In genomic region chr8:70625104-70625503, GRCm38 (mm10) we compare ENCODE assay signal across 8 mouse cellular contexts. TPM values are rescaled to one million over a fixed set of nuclear protein-coding genes. Genes with fewer than 3 reads are reported as not detected.
A peak's percentile ranks its signal among the peaks of the same experiment; 100 is the strongest.
DNase-seq lines count a peak whose midpoint lies in the region; ATAC-seq and TF ChIP-seq lines count a peak whose summit lies in the region.

No protein-coding gene starts in this region.

- H3K36me3 ChIP-seq in hindbrain, postnatal 0 days (ENCODE audit: insufficient read depth, low read length): no peaks in the 10 kb centered on the region
- H3K36me3 ChIP-seq in hindbrain, embryonic 12.5 days: no peaks in the 10 kb centered on the region
- no peaks in the 10 kb centered on the region for H3K36me3 ChIP-seq in kidney, adult 2 months (ENCODE audit: control insufficient read depth, insufficient read depth, low read length)

- no peak for ATAC-seq in hindbrain, postnatal 0 days
- ATAC-seq in hindbrain, embryonic 12.5 days (ENCODE audit: low FRiP score): no peak

- no peaks in the 10 kb centered on the region for H3K27me3 ChIP-seq in hindbrain, postnatal 0 days (ENCODE audit: insufficient read depth, low read length)
- peaks cover 24% of the 10 kb centered on the region for H3K27me3 ChIP-seq in hindbrain, embryonic 12.5 days
- no peaks in the 10 kb centered on the region for H3K27me3 ChIP-seq in kidney, adult 2 months (replicated peaks; ENCODE audit: control insufficient read depth, insufficient read depth, low read length)

- H3K4me3 ChIP-seq in hindbrain, postnatal 0 days (ENCODE audit: low read length): no peak overlapping the region
- no peak overlapping the region for H3K4me3 ChIP-seq in hindbrain, embryonic 12.5 days
- no peak overlapping the region for H3K4me3 ChIP-seq in bone marrow, adult 2 months (replicated peaks; ENCODE audit: control insufficient read depth, low read depth, low read length)
- H3K4me3 ChIP-seq in kidney, adult 2 months (ENCODE audit: insufficient read depth, low read depth, low read length): no peak overlapping the region

- H3K4me2 ChIP-seq in hindbrain, postnatal 0 days (ENCODE audit: low read depth, low read length): no peak overlapping the region
- H3K4me2 ChIP-seq in hindbrain, embryonic 12.5 days (replicated peaks): no peak overlapping the region

- peak; percentile 66 for TF ChIP-seq CTCF in hindbrain, postnatal 0 days (IDR thresholded peaks at IDR 0.05; ENCODE audit: low read depth)
- peak; percentile 74 for TF ChIP-seq CTCF in bone marrow, adult 2 months (IDR thresholded peaks at IDR 0.05; ENCODE audit: control insufficient read depth, insufficient read depth, low read length)
- TF ChIP-seq CTCF in kidney, adult 2 months (conservative IDR thresholded peaks at IDR 0.05; ENCODE audit: insufficient read depth, insufficient read length, low read depth, low read length): peak; percentile 78

- peak; percentile 60 for DNase-seq in hindbrain, postnatal 0 days (ENCODE audit: low spot score)
- DNase-seq in CD8-positive naive resting alpha-beta T cell, adult 2 months (ENCODE audit: low read depth in 2 of 2, low spot score in 2 of 2): peak; percentile 39 to 61
- DNase-seq in kidney, adult 2 months: peak; percentile 83
- DNase-seq in lung, postnatal 4 days: peak; percentile 60 to 74
- no peak for DNase-seq in left cerebral cortex, adult 9 months (ENCODE audit: low spot score in 2 of 2)
- DNase-seq in left cerebral cortex, postnatal 25 days (ENCODE audit: low spot score in 2 of 2): no peak

- intact Hi-C loops in left cerebral cortex, postnatal 25 days (cut with DNase I): no loop called here

- 0 out of 2 replicates have a peak, but pooled peaks cover 2% of the 10 kb centered on the region for H3K4me1 ChIP-seq in hindbrain, postnatal 0 days (ENCODE audit: insufficient read depth, low read length)
- peaks cover 10% of the 10 kb centered on the region for H3K4me1 ChIP-seq in hindbrain, embryonic 12.5 days
- peaks cover under 1% of the 10 kb centered on the region; the same call in 1 of the 2 replicates for H3K4me1 ChIP-seq in bone marrow, adult 2 months (ENCODE audit: control insufficient read depth, insufficient read depth, low read length)
- peaks cover 5% of the 10 kb centered on the region; the same call in 1 of the 2 replicates for H3K4me1 ChIP-seq in kidney, adult 2 months (ENCODE audit: control insufficient read depth, insufficient read depth, low read length)

- no peaks in the 10 kb centered on the region for H3K9me3 ChIP-seq in hindbrain, postnatal 0 days (ENCODE audit: low read length)
- H3K9me3 ChIP-seq in hindbrain, embryonic 12.5 days (replicated peaks): no peaks in the 10 kb centered on the region

- H3K9ac ChIP-seq in hindbrain, postnatal 0 days (replicated peaks; ENCODE audit: low read length): no peak overlapping the region
- H3K9ac ChIP-seq in hindbrain, embryonic 12.5 days: no peak overlapping the region

- WGBS in hindbrain, postnatal 0 days: 16% methylated on average over 5 of the region's 5 CpGs
- 19% methylated on average over 5 of the region's 5 CpGs for WGBS in hindbrain, embryonic 12.5 days
- WGBS in bone marrow, adult 2 months: 26% methylated on average over 5 of the region's 5 CpGs
- WGBS in kidney, adult 2 months: 4% methylated on average over 5 of the region's 5 CpGs

- no peak for TF ChIP-seq POLR2A in bone marrow, adult 2 months (IDR thresholded peaks at IDR 0.05; ENCODE audit: borderline replicate concordance, control insufficient read depth, low read depth, low read length)
- TF ChIP-seq POLR2A in kidney, adult 2 months (IDR thresholded peaks at IDR 0.05; ENCODE audit: low read depth, low read length): no peak

- no peak overlapping the region for H3K27ac ChIP-seq in hindbrain, postnatal 0 days
- no peak overlapping the region for H3K27ac ChIP-seq in hindbrain, embryonic 12.5 days
- H3K27ac ChIP-seq in bone marrow, adult 2 months (ENCODE audit: control insufficient read depth, insufficient read depth, low read depth, low read length, poor library complexity): no peak overlapping the region
- no peak overlapping the region for H3K27ac ChIP-seq in kidney, adult 2 months (ENCODE audit: insufficient read depth, low read depth, low read length)

RNA-seq across cellular contexts. Expression of gene Gdf15, which starts 7.2 kb away (rescaled TPM):
- total RNA-seq in hindbrain, postnatal 0 days (2014; rRNA removed): 1.7 TPM in 1 of 2 replicates, not detected in the other
- 0.25 and 0.41 TPM in 2 replicates for polyA plus RNA-seq in hindbrain, postnatal 0 days (2015; fragmentation: Nextera tagmentation; extraction: Ambion mirVana)
- 0.15 and 0.17 TPM in 2 replicates for polyA plus RNA-seq in hindbrain, embryonic 12.5 days (2016; fragmentation: Nextera tagmentation; extraction: Ambion mirVana)
- 3.1 TPM in 1 of 2 replicates, not detected in the other for polyA plus RNA-seq in bone marrow, adult 2 months (2011; ENCODE audit: insufficient read depth, insufficient read length, low replicate concordance, missing spikeins)
- polyA plus RNA-seq in kidney, adult 2 months (2012; rRNA removed): 11.2 and 17.8 TPM in 2 replicates
- not detected for total RNA-seq in left cerebral cortex, postnatal 25 days (2021)

RNA-seq across cellular contexts. Expression of gene Lrrc25, which starts 9.1 kb away (rescaled TPM):
- total RNA-seq in hindbrain, postnatal 0 days (2014; rRNA removed): 0.65 and 3.3 TPM in 2 replicates
- 1.3 and 1.5 TPM in 2 replicates for polyA plus RNA-seq in hindbrain, postnatal 0 days (2015; fragmentation: Nextera tagmentation; extraction: Ambion mirVana)
- 0.79 and 1.1 TPM in 2 replicates for polyA plus RNA-seq in hindbrain, embryonic 12.5 days (2016; fragmentation: Nextera tagmentation; extraction: Ambion mirVana)
- 3.4 and 18.8 TPM in 2 replicates for polyA plus RNA-seq in bone marrow, adult 2 months (2011; ENCODE audit: insufficient read depth, insufficient read length, low replicate concordance, missing spikeins)
- polyA plus RNA-seq in kidney, adult 2 months (2012; rRNA removed): 3.2 and 3.5 TPM in 2 replicates
- total RNA-seq in left cerebral cortex, postnatal 25 days (2021): 1 to 10 TPM in 1 of 2 experiments, under 1 TPM in 1; 0.37 to 1.2 TPM

RNA-seq across cellular contexts. Expression of gene Ssbp4, which starts 16.4 kb away (rescaled TPM):
- 248 and 349 TPM in 2 replicates for total RNA-seq in hindbrain, postnatal 0 days (2014; rRNA removed)
- polyA plus RNA-seq in hindbrain, postnatal 0 days (2015; fragmentation: Nextera tagmentation; extraction: Ambion mirVana): 188 and 189 TPM in 2 replicates
- polyA plus RNA-seq in hindbrain, embryonic 12.5 days (2016; fragmentation: Nextera tagmentation; extraction: Ambion mirVana): 141 and 143 TPM in 2 replicates
- polyA plus RNA-seq in bone marrow, adult 2 months (2011; ENCODE audit: insufficient read depth, insufficient read length, low replicate concordance, missing spikeins): 45.2 and 107 TPM in 2 replicates
- 84.9 and 123 TPM in 2 replicates for polyA plus RNA-seq in kidney, adult 2 months (2012; rRNA removed)
- total RNA-seq in left cerebral cortex, postnatal 25 days (2021): 100 to 1,000 TPM; 242 to 257 TPM

RNA-seq across cellular contexts. Expression of gene Isyna1, which starts 30.9 kb away (rescaled TPM):
- total RNA-seq in hindbrain, postnatal 0 days (2014; rRNA removed): 152 and 207 TPM in 2 replicates
- polyA plus RNA-seq in hindbrain, postnatal 0 days (2015; fragmentation: Nextera tagmentation; extraction: Ambion mirVana): 99.3 and 113 TPM in 2 replicates
- polyA plus RNA-seq in hindbrain, embryonic 12.5 days (2016; fragmentation: Nextera tagmentation; extraction: Ambion mirVana): 128 and 138 TPM in 2 replicates
- polyA plus RNA-seq in bone marrow, adult 2 months (2011; ENCODE audit: insufficient read depth, insufficient read length, low replicate concordance, missing spikeins): 11.2 and 23.7 TPM in 2 replicates
- 127 and 159 TPM in 2 replicates for polyA plus RNA-seq in kidney, adult 2 months (2012; rRNA removed)
- total RNA-seq in left cerebral cortex, postnatal 25 days (2021): 10 to 100 TPM; 51.9 to 52.1 TPM

RNA-seq across cellular contexts. Expression of gene Pgpep1, which starts 35.1 kb away (rescaled TPM):
- total RNA-seq in hindbrain, postnatal 0 days (2014; rRNA removed): 65.7 and 68.4 TPM in 2 replicates
- 44.2 and 56.5 TPM in 2 replicates for polyA plus RNA-seq in hindbrain, postnatal 0 days (2015; fragmentation: Nextera tagmentation; extraction: Ambion mirVana)
- polyA plus RNA-seq in hindbrain, embryonic 12.5 days (2016; fragmentation: Nextera tagmentation; extraction: Ambion mirVana): 101 and 125 TPM in 2 replicates
- polyA plus RNA-seq in bone marrow, adult 2 months (2011; ENCODE audit: insufficient read depth, insufficient read length, low replicate concordance, missing spikeins): 4.3 and 21.1 TPM in 2 replicates
- polyA plus RNA-seq in kidney, adult 2 months (2012; rRNA removed): 296 TPM in 2 replicates
- total RNA-seq in left cerebral cortex, postnatal 25 days (2021): 10 to 100 TPM; 12.7 to 18.1 TPM

Comparison
In these comparisons a context has a peak if more than half of its experiments do, and no peak if none do; other contexts are left out.
1. DNase-seq: peak in hindbrain, postnatal 0 days (single experiment), CD8-positive naive resting alpha-beta T cell, adult 2 months (2 of 2), kidney, adult 2 months (single experiment) and lung, postnatal 4 days (2 of 2); none in left cerebral cortex, adult 9 months (0 of 2) and left cerebral cortex, postnatal 25 days (0 of 2).
2. Peak in every context shown above with its lines, with median percentiles within 50 percentile points of each other: CTCF ChIP-seq.